Mouse (Mus musculus) left cerebral cortex, adult 9 months (tissue): ENCODE measurements around the gene Olfr10.
A peak's percentile ranks its signal among the peaks of the same experiment; 100 is the strongest.

Experiments used
- DNase-seq, 2 experiments: peaks; one replicate each; pipeline ENCODE4 v3.0.0; 2022; ENCODE audit warnings: low spot score in 2 of 2

The Olfr10 gene

DNA sequence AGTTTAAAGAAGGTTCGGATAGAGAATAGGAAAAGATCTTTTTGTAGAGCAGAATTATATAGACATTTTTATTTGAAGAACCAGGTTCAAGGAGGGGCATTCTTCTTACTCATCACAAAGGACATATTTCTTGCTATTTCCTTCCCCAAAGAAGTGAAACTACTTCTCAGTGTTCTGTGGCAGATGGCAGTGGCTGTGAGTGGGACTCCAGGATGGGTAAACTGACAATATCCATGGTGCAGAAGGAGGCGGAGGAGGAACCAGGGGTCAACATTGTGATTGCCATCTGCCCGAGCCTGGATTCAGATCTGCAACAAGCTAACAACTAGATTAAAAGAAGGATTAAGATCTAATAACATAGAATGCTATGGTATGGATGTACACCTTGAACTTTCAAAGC is 22.2 kb downstream of the Olfr10 start:
- peak in 1 of 2 experiments; percentile 36 for DNase-seq

DNA sequence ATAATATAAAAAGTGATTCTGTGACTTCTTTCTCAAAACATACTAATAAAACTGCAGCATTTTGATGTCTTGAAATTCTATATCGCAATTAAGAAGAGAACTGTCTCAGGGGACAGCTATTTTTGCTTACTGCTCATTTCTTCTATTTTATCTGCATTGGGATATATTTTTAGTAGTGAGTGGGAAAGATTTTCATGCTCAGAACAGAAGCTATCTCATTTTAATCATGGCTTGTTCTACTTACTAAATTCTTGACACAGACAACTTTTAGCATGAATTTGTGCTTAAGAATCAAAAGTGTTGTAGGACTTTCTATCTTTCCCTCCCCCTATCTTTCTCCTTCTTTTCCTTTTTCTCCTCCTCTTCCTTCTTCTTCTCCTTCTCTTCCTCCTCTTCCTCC is 25.1 kb downstream of the Olfr10 start:
- peak in 1 of 2 experiments; percentile 13 for DNase-seq

GRCm38 (mm10) chr11:49334888-49335287 is 30.3 kb downstream of the Olfr10 start, which contains the start of gene Olfr1390:
Olfr1390 (plus strand) TSS chr11:49335188.
- no peak for DNase-seq

GRCm38 (mm10) chr11:49337150-49337832 is 32.8 kb downstream of the Olfr10 start:
- no peak for DNase-seq
